Mouse (Mus musculus) adrenal gland, adult 2 months (tissue): ENCODE results near the gene Hif1an. TPM values are rescaled to one million over a fixed set of nuclear protein-coding genes. Genes with fewer than 3 reads are reported as not detected.

Experiments used
- DNase-seq: peaks from one replicate; pipeline ENCODE4 v3.0.0; 2021
- long read RNA-seq: library from polyadenylated mRNA; stranded (forward); transcript quantifications from one replicate; pipeline ENCODE4 v2.0.0, GENCODE M21; 2021
- polyA plus RNA-seq: library from polyadenylated mRNA; depleted of rRNA; stranded (reverse); fragments of >200 nt; gene quantifications from 2 replicates; pipeline ENCODE4 v1.2.3, GENCODE M21; 2012; rRNA removed
- total RNA-seq, 2 experiments: library from RNA; stranded (reverse); gene quantifications; 2 replicates each; pipeline ENCODE4 v1.2.3; 2021

Hif1an gene
- 10 to 100 TPM; 21.2 to 25.7 TPM for total RNA-seq
- polyA plus RNA-seq = 7.3 and 10.6 TPM in 2 replicates
- long read RNA-seq, full-length matches to known transcripts = 19 of 22 reads
- long read RNA-seq, partial matches to known transcripts = 3 of 22 reads
- long read RNA-seq, other reads (novel, unspliced or antisense) = 0 of 22 reads

DNA sequence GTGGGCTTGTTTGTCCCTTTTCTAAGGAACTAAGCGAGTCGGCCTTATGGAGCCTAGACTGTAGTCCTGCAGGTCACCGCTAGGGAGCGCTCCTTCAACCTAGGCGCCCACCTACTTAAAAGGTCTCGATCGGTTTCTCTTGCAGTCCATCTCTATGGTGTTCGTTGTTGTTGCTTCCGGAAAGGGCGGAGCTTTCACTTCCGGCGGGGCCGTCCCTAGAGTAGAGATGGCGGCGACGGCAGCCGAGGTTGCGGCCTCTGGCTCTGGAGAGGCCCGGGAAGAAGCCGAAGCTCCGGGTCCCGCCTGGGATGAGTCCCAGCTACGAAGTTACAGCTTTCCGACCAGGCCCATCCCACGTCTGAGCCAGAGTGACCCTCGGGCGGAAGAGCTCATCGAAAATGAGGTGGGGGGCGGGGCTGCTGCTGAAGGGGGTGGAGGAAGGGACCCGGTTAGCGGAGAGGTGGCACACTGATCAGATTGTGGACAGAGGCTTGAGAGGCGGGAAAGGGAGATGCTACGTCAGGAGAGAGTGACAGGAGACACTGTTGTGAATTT, at the start of gene Hif1an:
TSS of gene Hif1an (plus strand) at position 199 of the 555 bp plus-strand sequence.
- peak; percentile 94 for DNase-seq

DNA sequence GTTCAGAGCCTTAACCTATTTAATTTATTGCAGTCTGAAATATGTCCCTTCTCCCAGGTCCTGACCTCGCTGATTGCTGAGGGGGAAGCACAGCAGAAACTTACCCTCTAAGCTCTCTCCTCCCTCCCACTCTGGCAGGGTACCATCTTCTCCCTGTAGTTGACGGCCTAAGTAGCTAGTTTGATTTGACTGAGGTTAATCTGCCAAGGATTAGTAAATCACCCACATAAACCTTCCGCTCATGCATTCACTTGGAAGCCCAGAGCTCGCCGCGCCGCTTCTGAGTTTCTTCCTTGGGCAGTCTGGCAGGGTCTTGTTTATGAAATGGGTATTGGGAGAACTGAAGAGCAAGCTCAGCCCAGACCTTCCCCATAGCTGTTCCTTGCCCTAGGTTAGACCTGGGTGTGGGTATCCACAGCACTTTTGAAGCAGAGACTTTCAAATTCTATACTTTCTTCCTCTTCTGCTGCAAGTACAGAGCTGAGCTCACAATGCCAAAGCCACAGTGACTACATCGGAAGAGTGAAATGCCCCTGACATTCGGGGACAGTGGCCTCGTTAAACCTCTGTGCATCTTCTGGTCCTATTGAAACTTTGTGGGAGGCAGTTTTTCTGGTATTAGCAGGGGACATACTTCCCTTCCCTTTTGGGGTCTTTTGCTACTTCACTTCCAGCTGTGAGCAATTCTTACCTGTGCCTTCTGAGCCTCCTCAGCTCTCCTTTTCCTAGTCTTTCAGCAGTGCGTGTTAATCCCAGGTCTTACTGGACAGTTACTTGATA, 49.4 kb upstream of the Hif1an start:
- peak; percentile 47 for DNase-seq

DNA sequence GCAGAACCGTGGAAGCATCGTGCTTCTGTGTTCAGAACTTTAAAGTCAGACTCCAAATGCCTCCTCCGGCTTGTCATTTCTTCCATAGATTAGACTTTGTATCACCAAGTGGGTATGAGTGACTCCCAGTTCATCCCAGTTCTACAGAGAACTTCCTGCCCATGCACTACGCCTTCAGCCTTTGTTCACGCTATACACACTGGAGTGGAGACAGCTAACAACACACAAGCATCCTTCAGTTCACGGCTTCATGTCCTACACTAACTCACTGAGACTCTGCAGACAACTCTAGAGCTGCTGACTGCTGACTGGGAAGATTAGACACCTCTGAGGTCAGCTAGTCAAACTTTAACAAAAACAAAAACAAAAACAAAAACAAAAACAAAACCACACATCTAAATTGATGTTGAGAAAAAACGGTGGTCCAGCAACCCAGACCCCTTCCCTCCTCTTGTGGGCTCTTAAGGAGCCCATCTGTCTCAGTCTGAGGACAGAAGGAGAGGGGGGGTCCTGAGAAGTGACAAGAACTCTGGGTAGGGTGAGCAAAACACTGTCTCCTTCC, 48.6 kb upstream of the Hif1an start:
- no peak for DNase-seq

DNA sequence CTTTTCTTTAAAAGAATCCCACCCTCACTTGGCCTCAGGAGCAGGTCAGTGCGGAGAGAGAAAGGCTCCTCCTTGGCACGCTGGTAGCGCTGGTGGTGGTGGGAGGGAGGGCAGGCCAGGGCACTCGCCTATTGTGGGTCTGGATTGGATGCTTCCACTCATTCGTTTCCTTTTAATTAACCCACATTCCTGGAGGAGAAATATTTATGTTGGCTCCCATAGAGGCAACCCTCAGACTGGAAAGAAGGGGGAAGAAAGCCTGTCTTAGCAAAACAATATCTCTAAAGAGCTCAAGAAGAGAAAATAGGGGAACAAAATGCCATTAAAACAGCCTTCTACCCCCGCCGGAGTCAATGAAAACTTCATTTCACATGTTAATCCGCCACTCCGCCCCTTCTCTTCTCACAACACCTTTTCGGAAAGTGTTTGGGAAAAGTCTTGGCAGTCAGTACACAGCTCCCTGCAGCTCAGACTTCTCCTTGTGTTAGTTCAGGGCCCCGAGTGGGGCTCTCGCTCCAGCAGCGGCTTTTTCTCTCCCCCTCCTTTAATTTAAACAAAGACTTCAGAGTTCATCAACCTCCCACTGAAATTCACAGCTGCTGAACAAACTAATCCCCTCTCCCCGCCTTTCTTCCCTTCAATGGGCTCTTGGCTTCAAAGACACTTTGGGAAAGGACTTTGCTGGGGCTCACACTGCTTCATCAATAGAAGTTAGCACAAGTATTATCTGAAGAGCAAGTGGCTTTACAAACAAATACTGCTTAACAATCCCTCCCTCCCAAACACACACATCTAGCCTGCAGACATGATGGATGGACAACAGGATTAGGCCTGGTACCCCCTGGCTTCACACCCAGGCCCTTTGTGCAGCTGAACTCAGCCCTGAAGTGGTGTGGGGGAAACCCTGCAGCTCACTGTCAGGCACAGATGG, 47.9 kb upstream of the Hif1an start:
- DNase-seq = no peak

DNA sequence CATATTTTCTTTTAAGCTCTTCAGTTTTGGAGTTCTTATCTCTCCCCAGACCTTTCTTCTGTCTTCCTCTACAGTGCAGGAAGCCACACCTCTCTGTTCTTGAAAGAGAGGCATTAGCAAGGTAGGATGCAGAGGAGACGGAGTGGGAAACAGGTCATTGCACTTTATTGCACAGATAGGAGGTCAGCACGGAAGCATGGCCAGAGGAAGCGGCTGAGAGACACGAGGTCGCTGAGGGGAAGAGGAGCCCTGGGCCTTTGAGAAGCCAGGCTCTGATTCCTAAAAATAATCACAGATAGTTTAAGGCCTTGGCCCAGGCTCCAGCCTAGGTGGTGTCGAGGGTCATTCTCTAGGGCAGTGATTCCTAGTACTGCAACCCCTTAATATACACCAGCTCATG, 46.9 kb upstream of the Hif1an start:
- DNase-seq = no peak

DNA sequence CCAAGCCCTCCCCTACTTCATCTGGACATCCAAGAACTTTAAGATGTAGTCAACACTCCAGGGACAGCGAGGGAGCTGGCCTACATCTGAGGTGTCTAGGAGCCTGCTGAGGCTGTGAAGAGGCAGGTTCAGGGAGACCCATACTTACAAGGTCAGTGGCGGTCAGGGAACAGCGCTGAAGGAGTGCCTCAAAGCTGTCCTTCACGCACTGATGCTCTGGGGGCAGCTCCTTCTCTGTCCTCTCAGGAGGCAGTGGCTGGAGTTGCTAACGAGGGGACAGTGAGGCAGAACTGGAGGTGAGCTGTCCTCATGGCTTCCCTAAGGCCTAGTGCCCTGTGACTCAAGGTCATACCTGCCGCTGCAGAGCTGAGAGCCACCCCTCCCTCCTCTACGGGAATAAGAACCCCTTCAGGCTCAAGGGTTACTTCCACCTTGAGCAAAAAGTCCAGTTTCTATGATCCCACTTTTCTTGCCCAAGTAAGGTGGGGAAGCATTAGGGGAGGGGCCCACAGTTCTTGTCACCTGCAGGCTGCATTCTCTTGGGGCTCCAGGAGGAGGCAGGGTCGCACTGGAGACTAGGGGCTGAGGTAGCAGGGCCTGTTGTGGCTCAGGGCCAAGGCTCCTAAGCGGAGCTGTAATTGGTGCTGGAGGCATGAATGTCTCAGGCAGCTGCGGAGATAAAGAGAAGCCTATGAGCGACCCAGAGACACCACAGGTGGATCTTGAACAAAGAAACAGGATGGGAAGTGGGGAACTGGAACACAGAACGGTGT, 44.5 kb upstream of the Hif1an start:
- no peak for DNase-seq

DNA sequence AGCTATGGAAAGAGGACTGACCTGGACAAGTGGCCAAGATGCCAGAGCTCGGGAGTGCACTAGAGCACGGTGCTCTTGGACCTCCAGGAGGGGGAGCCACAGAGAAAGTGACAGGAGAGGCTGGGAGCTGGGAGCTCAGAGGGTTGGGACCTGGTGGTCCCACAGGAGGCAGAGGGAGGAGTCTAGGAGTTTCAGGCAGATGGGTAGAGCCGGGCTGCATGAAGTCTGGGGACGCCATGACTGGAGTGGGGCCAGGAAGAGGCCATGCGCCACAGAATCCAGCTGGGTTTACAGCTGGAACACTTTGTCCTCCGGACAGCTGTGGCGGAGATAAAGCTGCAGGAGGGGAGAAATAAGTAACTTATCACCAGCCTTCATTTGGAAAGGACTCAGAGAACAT, 43.5 kb upstream of the Hif1an start:
- no peak for DNase-seq

DNA sequence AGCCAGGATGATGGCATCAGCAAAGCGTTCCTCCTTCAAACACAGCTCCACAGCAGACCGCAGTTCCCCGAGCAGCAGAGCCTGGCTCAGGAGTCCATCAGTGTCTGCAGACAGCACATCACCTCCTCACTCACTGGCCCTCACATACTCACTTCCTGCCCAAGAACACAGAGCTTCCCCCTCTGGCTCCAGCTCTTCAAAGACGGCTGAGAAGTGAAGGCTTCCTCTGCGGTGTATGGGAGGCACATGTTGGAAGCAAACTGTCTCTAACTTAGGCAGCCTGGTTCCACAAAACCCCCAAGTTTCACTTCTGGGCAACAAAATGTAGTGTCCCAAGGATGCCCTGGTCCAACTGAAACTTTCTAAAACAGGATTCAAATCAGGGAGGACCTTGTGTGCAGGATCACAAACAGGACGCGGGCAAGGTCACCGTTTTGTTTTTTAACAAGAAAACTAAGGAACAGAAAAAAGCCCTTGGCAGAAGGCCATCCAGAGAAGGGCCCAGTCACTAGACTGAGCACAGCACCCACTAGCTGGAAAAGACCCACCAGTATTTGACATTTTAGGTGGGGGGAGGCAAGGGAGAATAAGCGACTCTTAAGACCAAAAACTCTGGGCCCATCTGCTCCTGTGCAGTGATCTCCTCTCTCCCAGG, 37.0 kb upstream of the Hif1an start:
- DNase-seq = peak; percentile 53

DNA sequence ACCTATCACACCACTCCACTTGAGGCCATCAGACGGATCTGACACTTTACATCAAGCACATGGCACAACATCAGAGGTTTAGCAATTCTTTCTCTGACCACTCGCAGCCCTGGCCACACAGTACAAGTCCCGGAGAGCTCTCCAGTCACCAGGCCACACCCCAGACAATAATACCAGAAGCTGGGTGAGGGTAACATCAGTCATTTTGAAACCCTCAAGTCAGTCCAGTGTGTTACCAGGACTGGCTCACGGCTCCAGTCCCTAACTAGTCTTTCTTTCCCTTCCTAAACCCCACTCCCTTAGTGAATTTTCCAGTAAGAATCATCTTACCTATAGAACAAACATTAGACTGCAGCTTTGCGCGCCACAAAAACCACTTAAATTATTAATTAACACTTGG, 32.6 kb upstream of the Hif1an start:
- no peak for DNase-seq

DNA sequence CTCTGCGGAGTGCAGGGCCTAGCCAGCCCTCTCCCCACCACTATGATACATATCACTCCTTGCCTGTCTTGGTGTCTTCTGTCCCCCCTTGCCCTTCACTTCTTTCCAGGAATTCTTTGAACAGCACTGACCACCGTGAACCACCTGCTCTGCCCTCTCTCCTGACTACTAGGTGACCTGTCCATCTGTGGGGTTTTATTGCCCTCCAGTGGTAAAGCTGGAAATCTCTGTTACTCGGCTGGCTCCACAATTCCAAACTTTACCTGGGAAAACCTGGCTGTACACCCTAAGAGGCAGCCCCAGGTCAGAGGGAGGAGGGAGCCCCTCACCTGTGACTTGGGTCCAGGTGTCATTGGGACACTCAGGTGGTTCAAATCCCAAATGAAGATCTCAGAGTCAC, 27.3 kb upstream of the Hif1an start:
- DNase-seq = no peak

DNA sequence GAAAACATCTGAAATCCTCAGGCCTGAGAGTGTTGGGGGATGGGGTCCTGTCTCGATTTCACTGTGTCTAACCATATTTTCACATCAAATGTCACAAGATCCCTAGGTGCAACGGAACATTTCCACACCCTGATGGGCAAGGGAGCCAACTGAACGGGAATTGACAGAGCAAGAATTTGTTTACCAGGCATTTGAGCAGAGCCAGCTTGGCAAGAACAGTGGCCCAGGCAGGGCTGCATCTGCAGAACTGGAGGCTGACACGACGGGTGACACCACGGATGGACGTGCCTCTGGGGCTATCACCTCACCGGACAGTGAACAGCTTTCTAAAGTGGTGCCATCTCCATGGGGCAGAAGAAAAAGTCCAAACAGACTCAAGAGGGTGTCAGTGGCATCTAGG, 25.2 kb upstream of the Hif1an start:
- DNase-seq = no peak

DNA sequence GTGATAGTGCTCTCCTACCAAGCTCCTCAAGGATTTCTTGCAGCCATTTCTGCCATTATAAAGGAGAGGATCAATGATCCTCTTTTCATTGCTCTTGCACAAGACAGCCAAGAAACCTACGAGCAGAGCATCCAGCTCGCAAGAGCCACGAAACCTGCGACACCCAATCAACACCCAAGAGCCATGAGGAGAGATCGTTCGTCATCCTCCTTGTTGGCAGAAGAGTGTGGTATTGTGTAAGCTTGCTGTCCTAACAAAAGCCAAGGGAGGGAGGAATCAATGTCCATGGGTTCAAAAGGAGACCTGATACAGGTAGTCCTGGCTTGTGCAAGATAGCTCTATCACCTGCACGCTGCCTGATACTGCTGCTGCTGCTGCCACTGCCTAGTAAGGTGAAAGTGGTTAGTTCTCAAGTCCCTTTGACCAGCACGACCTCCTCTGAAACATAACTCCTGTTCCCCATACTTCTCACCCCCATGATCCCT, 19.9 kb upstream of the Hif1an start:
- DNase-seq = no peak

DNA sequence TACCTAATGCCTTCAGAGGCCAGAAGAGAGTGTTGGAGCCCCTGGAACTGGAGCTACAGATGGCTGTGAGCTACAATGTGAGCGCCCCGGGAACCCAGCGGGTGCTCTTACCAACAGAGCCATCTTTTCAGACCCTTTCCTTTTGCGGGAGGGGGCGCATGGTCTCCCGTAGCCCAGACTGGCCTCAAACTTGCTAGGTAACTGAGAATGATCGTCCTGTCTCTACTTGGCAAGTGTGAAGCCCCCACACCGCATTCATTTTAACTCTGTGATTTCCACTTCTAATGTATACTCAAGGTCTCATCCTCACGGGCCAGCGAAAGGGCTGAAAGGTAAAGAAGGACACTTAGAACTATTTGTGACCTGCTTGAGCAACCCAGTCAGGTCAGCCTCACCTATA, 18.3 kb upstream of the Hif1an start:
- DNase-seq = no peak

DNA sequence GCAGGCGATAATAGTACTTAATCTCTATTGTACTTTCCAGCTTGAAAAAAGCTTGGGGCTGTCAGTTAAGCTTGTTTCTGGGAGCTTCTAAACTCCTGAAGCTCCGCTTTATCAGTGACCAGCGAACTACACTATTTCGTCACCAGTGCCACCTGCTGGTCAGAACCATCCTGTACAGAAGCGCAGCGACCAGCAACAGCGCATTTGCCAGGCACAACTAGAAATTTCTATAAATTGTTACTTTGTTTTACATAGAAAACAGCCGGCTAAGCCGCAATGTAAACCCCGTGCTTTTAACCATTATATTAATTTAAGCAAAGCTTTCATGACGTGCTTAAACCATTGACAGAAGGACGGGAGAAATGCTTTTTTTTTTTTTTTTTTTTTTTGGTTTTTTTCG, 17.9 kb upstream of the Hif1an start:
- DNase-seq = peak; percentile 75

DNA sequence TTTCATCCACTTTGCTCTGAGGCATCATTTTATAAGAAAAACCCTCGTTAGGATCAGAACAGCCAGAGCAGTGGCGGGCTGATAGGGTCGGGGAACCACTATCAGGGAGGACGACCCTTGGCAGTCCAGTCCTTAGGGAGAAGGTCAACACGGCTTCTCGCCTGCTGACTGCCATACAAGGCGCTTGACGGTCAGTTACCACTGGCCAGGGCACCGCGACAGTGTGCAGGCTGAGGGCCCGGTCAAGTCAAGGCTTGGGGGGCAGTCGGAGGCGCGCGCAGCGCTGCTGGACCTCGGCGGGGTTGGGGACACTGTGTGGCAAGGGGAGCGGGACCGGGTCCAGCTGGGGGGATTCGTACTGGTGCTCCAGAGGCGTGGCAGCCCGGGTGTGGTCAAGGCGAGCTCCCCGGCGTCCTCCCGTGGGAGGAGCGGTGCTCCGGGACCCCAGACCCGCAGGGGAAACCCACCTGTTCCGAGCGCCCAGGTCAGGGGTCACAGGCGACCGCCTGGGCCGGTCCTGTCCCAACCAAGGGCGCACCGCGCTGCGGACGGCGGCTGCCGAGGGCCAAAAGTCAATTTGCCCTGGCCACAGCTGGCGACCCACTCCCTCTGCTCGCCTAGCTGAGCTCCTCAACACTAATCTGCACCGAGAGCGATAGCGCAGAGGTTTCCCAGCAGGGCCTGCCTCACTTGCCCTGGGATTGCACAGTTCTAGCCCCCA, 17.2 kb upstream of the Hif1an start, which contains the start of gene Sec31b:
TSS of gene Sec31b (minus strand) at position 544 of the 721 bp plus-strand sequence.
- peak; percentile 86 for DNase-seq

DNA sequence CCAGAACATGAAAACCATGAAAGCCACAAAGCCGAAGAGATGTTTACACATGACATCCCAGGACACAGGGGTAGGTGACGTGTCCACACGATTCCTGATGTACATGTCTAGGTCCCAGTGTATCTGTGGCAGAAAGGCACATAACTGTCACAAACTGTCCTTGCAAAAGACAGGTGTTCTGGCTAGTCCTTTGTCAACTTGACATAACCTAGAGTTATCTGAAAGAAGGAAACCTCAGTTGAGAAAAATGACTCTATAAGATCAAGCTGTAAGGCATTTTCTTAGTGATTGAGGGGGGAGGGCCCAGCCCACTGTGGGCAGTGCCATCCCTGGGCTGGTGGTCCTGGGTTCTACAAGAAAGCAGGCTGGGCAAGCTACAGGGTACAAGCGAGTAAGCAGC, 9.9 kb upstream of the Hif1an start, which contains the start of gene Gm20538:
TSS of gene Gm20538 (minus strand) at position 101 of the 400 bp plus-strand sequence.
- no peak for DNase-seq

DNA sequence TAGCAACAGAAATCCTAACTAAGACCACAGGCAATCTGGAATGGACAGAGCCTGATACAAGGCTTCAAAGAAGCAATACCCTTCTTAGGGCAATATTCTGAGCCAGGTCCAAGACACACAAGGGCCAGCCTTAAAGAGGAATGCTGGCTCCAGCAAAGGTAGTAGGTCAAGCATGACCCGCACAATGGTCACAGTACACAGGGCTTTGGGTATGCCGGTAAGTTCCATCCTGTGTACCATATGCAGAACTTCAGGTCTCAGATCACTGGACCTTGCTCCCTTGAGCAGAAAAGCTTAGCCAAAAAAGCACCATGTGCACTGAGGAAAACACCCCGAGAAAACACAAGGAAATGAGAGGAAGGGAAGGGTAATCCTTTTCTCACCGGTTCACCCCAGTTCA, 9.4 kb upstream of the Hif1an start:
- no peak for DNase-seq

DNA sequence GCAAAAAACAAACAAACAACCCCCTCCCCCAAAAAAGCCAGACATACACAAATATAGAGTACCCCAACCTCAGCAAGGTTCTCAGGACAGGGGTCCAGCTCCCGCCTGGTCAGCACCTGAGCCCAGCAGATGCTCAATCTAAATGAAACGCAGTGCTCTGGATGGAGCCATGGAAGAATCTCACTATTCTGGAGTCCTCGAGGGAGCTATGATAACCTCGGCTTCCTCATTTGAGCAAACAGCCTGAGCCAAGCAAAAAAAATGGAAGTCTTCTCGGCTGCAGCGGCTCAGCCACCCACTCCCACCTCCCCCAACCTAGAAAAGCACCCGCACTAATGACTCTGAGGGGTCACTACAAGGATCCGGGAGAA, 8.2 kb upstream of the Hif1an start:
- no peak for DNase-seq

DNA sequence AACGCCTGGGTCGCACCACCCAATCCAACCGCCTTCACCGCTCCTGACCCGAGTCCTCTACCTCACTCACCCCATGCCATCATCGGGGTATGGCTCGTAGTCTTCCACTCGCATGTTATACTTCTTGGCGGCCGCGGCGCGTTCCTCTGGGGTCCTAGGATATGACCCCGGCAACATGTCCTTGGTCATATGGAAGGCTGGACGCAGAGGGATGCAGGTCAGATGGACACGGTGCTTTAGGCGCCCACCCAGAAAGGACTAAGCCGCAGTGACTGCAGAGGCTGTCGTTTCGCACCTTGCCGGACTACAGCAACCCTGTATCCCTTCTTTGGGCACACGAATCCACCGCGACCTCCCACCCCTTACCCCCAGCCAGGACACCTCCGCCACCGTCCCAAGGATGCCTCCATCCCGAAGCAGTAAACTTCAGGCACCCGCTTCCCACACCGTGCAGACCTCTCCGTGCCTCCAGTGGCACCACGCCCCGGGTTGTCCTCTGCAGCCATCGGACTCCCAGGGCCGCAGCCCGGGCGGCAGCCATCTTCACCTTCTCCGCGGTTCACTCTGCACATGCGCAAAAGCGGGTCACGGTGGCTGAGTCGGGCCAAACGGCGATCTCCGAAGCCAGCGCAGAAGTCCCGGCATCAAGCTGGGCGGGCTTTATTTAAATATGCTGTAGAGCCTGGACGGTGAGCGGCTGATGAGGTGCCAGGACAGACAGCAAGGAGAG, 7.6 kb upstream of the Hif1an start, which contains the start of gene Ndufb8:
TSS of gene Ndufb8 (minus strand) at position 580 of the 730 bp plus-strand sequence.
- DNase-seq = peak; percentile 98
